Mouse (Mus musculus): ENCODE results near the gene Gabrb1.

The Gabrb1 gene

DNA sequence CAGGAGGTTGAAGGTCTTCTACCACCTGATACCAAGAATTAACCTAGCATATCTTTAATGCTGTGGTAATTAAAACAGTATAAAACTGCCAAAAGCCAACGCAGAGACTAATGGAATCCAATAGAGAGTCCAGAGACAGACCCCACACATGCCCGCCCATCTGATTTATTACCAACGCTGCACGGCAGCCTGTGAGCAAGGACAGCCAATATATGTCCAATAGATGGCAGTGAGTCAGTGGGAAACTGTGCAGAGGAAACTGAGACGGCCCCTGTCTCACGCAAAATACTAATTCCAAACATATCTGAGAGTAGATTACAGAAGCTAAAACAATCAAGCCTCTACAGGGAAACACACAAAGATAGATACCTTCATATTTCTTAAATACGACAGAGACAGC lies 506.5 kb downstream of the Gabrb1 start:
- no peak for DNase-seq

GRCm38 (mm10) chr5:72167594-72168284 lies 509.8 kb downstream of the Gabrb1 start, which contains the start of gene Commd8:
TSS of gene Commd8 (minus strand) at chr5:72168189.
- DNase-seq: peak; percentile 92 to 93

DNA sequence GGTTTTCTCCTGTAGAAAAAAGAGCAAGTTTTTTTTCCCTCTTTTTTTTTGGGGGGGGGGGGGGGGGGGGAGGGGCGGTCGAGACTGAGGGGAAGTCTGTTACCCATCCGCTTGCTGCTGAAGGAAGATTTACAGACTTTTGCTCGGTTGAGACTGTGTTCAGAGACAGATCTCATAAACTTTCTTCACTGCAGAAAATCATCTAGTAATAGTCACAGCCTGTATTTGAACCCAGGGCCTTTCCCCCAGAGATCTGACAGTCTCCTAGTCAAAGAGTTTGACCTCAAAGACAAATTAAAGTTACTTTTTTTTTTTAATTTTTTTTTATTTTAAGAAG lies 510.3 kb downstream of the Gabrb1 start:
- no peak for DNase-seq

DNA sequence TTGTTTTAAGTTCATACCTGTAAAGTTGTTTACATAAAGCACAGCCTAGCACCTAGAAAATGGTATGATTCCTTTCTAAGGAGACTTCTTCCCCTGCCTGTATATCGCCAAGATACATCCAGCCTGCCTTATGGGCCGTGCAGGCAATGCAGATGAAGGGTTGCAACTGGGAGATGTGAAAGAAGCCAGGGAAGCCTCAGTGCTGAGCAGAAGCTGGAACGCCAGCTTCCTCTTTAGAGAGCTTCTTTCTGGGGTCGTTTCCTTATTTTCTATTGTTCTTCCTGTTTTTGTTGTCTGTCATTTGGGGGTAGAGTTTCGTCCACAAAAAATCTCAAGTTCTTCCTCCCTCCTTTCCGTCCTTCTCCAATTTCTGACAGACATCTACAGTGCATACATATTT lies 512.2 kb downstream of the Gabrb1 start:
- DNase-seq: no peak

GRCm38 (mm10) chr5:72172675-72173074 lies 514.8 kb downstream of the Gabrb1 start:
- DNase-seq: peak; percentile 10 to 18

GRCm38 (mm10) chr5:72173521-72173920 lies 515.6 kb downstream of the Gabrb1 start:
- no peak for DNase-seq

DNA sequence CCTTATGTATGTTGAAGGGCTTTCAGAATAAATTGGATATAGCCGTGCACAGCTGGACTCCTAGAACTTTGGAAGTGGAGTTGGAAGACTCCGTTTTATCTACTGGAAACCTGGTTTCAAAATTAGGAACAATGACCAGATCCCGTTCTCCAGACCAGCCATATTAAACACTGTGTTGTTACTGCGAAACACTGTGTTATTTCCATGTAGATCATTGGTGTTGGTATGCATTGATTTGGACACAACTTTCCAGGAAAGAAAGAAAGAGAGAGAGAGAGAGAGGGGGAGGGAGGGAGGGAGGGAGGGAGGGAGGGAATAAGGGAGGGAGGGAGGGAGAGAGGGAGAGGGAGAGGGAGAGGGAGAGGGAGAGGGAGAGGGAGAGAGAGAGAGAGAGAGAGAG lies 517.1 kb downstream of the Gabrb1 start:
- no peak for DNase-seq

DNA sequence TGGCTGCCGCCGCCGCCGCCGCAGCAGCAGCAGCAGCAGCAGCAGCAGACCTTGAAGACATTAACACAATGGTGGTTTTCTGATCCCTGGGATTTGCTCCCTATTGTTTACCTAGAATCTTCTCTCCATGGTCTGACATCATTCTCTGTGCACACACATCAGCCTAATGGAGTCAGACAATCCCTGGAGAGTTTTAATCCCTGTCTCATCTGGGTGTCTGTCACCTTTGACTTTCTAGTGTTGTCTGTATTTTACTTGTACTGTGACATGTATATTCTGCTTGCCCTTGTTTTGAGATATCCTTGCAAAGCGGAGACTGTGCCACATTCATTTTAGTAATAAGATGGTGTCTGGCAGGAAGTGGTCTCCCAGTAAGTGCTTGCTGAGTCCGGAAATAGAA lies 517.6 kb downstream of the Gabrb1 start:
- no peak for DNase-seq

GRCm38 (mm10) chr5:72181194-72181593 lies 523.3 kb downstream of the Gabrb1 start:
- no peak for DNase-seq

DNA sequence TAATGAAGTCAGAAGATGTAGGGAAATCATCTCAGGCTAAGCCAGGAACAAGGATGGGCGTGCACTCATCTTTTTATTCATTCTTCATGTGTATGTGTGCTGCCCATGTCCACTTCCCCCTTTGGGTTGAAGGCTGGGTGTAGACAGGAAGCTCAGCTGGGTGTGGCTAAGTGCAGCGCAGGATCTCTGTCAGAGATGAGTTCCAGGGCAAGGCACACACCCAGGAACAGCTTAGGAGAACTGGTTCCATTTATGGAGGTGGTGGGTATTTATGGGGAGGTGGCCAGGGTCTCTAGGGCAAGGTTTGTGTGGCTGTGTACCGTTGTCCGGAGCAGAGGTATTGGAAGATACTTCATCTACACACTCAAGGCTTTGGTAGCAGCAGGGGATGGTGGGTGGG lies 524.9 kb downstream of the Gabrb1 start:
- no peak for DNase-seq

DNA sequence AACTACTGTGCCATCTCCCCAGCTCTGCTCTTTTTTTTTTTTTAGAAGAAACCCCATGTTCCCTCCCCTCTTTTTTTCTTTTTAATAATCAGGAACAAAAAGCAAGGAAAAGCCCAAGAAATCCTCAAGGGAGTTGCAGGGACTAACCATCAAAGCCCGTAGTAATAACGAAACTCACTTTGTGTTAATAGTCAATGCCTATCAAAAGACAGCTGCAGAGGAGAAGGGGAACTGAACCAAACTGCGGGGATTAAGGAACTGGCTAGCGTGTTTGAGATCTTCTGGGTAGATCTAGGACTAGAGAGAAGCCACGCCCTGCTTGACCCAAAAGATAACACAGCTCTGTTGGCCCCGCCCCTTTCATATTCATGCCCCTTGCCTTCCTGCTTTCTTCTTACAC lies 526.0 kb downstream of the Gabrb1 start:
- DNase-seq: no peak

GRCm38 (mm10) chr5:72184437-72185100 lies 526.7 kb downstream of the Gabrb1 start:
- no peak for DNase-seq

DNA sequence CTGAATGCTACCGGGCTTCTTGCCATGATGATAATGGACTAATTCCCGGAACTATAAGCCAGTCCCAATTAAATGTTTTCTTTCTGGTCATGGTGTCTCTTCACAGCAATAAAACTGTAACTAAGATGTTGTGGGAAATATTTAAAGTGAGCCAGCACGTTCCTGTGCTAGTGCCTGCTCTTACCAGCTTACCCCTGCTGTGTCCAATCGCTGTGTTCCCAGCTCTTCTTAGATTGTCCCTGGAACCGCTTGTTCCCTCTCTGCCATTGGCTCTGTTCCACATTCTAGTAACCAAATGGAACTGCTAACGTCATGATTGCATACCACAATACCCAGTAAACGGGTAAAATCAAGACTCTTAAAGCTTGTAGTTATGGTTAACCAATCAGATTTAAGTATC lies 533.2 kb downstream of the Gabrb1 start:
- DNase-seq: no peak

DNA sequence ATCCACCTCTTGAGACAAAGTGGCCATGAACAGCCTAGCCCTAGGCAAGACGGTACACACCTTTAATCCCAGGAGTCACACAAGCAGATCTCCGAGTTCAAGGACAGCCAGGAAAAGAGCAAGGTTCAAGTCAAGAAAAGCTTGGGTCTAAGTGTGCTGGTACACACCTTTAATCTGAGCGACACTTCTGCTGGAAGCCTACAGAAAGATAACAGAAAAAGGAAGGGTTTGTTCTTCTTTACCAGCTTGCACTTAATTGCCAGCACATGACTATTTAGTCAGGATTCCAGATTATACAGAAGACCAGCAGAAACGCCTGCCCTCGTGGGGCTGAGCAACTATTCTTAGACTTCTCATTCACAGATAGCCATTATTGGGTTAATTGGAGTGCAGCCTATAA lies 534.0 kb downstream of the Gabrb1 start:
- DNase-seq: no peak

GRCm38 (mm10) chr5:72195442-72195841 lies 537.5 kb downstream of the Gabrb1 start:
- no peak for DNase-seq

Data from cerebellum, adult 18-20 months (tissue).